Mouse (Mus musculus): Measurements from ENCODE around the gene Snx18.

GRCm38 (mm10) chr13:113602882-113603342 is 15.5 kb downstream of the Snx18 start:
- no peak for TF ChIP-seq CTCF (IDR thresholded peaks at IDR 0.05; ENCODE audit: low read depth, low read length)
- TF ChIP-seq POLR2A (IDR thresholded peaks at IDR 0.05; ENCODE audit: insufficient read depth, low read length): no peak

Data from ES-Bruce4 (cell line).